Mouse (Mus musculus): ENCODE measurements around the gene Ly6g6d.

DNA sequence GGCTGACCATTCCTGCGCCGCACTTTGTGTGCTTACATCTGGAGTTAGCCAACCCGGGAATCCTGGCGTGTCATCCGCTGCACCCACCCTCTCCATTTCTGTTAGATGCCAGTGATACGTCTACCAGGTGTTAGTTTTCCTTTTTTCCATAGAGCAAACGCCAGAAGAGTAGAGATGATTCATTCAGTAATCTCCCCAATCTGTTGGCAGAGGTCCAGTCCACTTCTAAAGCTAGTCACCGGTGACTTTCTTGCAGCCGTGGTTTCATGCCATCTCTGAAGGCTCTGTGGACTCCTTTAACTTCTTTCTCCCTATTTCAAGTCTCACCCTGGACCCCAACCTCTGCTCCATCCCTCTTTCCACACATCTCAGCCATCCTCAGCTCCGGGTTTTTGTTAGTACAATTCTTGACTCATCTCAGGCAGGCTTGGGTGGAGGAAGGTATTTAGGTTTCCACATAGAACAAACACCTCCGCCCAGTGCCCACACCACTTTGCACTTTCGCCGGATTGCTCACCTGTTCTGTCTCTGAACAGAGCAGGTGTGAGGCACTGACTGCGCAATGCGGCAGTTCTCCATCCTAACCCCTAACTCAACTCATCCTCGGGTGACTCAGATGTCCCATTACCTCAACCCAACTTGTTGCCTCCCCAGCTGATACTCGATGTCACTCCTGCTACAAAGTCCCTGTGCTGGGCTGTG lies 9.5 kb downstream of the Ly6g6d start:
- no peak for TF ChIP-seq ZC3H11A (IDR thresholded peaks at IDR 0.05; ENCODE audit: borderline replicate concordance, low read depth, low read length)
- no peak for TF ChIP-seq MAFK (IDR thresholded peaks at IDR 0.05; ENCODE audit: insufficient read depth, low read depth, low read length)
- TF ChIP-seq HCFC1 (IDR thresholded peaks at IDR 0.05; ENCODE audit: borderline replicate concordance, insufficient read depth, low read length), result no peak
- TF ChIP-seq CHD2 (IDR thresholded peaks at IDR 0.05; ENCODE audit: low read depth, low read length), result no peak
